Mouse (Mus musculus): ENCODE data around the gene Npas3. TPM values are rescaled to one million over a fixed set of nuclear protein-coding genes. Genes with fewer than 3 reads are reported as not detected.

Gene Npas3
- polyA plus RNA-seq, 1 experiment, result 0.30 TPM

- DNase-seq (ENCODE audit: low read depth), result no peak
Observed at GRCm38 (mm10) chr12:53410647-53411046, 162.2 kb downstream of the Npas3 start.

GRCm38 (mm10) chr12:53416096-53416495 is 167.6 kb downstream of the Npas3 start:
- no peak for DNase-seq (ENCODE audit: low read depth)

- peak; percentile 45 for DNase-seq (ENCODE audit: low read depth)
Observed at GRCm38 (mm10) chr12:53421701-53422100, 173.2 kb downstream of the Npas3 start.

- DNase-seq (ENCODE audit: low read depth), result no peak
Observed at GRCm38 (mm10) chr12:53423631-53424030, 175.2 kb downstream of the Npas3 start.

DNA sequence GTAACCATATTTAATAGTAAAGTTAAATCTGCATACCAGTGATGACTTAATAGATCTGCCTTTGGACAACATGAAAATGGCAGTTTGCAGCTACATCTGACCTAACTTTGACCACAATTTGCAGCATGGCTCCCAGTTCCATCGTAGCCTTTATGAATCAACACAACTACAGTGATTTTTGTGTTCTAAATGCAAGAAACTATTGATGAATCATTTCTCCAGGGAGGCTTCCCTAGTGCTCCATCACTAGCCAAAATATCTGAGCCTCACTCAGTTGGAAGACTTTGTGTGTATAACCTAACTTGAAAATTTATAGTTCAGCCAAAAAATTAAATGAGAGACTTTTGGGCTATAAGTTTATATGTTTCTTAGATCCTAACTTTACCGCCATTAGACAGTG is 177.5 kb downstream of the Npas3 start:
- DNase-seq (ENCODE audit: low read depth), result no peak

DNA sequence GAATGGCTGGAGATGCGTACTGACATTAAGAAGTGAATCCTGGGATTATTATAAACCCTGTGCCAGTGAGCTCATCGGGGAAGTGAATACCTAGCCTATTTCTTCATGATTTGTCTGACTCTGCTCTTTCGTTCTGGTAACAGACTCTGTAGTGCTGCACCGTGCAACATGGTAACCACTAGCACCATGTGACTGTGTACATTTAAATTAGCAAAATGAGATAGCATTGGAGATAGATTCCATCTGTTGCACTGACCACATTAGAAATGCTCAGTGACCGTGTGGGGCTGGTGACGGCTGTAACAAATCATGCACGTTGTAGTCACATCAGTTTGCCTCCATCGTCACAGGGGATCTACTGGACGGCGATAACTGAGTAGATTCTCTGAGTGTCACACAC is 178.7 kb downstream of the Npas3 start:
- DNase-seq (ENCODE audit: low read depth), result no peak

- no peak for DNase-seq (ENCODE audit: low read depth)
Observed at GRCm38 (mm10) chr12:53442029-53442428, 193.6 kb downstream of the Npas3 start.

DNA sequence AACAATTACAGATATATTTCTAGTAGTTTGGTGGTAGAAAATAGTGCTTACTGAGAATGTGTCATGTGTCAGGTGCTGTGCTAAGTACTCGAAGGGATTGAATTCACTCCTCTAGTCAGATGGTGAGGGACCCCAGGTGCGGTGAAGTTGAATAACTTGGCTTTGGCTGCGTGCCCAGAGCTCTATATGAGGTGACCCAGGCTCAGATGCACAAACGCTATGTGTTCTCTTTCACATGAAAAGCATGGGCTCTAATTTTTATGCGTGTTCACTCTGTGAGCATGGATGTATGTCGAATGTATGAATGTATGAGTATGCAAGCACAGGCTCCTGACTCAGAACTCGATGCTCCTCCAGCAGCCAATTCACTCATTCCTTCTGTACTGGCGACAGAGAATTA is 199.0 kb downstream of the Npas3 start:
- no peak for DNase-seq (ENCODE audit: low read depth)

- no peak for DNase-seq (ENCODE audit: low read depth)
Observed at GRCm38 (mm10) chr12:53448040-53448439, 199.6 kb downstream of the Npas3 start.

GRCm38 (mm10) chr12:53467549-53467948 is 219.1 kb downstream of the Npas3 start:
- no peak for DNase-seq (ENCODE audit: low read depth)

GRCm38 (mm10) chr12:53474486-53474885 is 226.0 kb downstream of the Npas3 start:
- no peak for DNase-seq (ENCODE audit: low read depth)

DNA sequence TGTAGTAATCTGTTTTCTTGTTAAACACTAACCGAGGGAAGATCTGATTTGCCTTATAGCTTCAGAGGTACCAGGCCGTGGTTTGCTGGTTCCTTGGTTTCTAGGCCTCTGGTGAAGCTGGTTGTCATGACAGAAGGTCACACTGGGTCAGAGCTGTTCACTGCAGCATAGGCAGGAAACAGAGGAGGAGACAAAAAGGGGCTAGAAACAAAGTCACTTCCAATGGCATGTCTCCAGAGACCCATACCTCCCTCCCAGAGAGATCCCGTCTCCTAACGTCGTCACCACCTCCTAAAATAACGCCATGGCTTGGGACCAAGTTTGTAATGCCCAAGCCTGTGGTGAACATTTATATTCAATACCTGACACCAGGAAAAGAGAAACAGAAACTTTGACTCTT is 236.4 kb downstream of the Npas3 start:
- DNase-seq (ENCODE audit: low read depth), result no peak

DNA sequence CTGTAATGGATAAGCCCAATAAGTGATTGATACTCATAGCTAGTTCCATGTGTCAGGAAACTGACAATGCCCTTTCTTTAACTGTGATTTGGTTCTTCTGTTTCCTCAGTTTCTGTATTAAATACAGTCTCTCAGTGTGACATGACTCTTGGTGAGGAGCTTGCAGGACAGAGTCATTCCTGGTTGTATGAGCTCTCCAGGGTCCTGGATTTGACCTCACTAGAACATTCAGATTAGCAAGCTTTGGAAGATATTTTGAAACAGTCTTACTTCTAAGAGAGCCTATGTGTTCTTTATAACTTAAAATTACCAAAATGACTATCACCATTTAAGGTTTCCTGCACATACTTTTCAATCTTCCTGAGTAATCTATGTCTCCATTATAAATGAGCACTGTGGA is 247.9 kb downstream of the Npas3 start:
- no peak for DNase-seq (ENCODE audit: low read depth)

DNA sequence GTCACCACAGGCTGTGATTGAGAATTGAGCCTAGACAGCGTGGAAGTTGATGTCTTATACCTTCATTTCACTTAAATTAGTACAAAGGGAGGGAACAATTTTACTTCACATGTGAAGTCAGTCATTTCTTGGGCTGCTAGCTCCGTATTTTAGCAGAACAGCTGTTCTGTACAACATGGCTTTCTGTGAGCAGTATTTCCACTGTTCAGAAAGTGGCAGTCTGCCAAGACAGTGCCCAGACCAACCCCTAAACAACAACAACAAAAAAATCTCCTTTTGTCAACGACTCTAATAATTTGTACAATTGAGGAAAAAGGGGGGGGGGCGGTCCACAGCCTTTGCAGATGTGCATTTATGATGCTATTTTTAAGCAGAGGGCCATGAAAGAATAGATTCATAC is 266.4 kb downstream of the Npas3 start:
- DNase-seq (ENCODE audit: low read depth), result no peak

- no peak for DNase-seq (ENCODE audit: low read depth)
Observed at GRCm38 (mm10) chr12:53519556-53519955, 271.1 kb downstream of the Npas3 start.

- no peak for DNase-seq (ENCODE audit: low read depth)
Observed at GRCm38 (mm10) chr12:53522631-53523030, 274.2 kb downstream of the Npas3 start.

DNA sequence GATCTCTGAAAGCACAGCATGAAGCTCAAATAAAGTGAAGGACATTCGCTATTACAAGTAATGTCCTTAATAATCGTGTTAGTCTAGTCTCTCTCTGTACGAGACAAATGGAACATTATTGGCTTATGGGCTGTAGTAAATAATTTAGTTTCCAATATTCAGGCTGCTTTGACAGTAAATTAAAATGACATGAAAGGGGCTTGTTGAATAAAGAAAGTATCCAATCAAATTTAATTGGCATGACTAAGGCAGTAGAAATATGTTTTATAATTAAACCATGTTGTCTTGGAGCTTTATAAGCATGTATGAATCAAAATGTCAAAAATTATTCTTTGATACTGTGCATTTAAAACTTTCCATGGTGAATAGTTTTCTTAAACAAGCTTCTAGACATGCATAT is 278.6 kb downstream of the Npas3 start:
- no peak for DNase-seq (ENCODE audit: low read depth)

DNA sequence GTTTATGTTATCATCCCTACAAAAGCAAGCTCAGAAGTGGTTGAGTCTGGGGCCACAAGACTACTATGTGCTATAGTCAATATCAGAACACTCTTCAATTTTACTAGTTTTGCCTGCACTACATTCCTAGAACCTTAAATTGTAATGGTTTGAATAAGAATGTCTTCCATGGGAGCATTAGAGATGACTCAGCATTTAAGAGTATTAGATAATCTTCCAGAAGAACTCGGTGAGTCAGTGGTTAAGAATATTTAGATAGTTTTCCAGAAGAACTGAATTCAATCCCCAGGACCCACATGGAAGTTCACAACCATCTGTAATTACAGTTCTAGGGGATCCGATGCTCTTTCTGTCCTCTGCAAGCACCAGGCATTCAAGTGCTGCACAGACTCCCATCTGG is 280.9 kb downstream of the Npas3 start:
- no peak for DNase-seq (ENCODE audit: low read depth)

- DNase-seq (ENCODE audit: low read depth), result no peak
Observed at GRCm38 (mm10) chr12:53536816-53537215, 288.3 kb downstream of the Npas3 start.

DNA sequence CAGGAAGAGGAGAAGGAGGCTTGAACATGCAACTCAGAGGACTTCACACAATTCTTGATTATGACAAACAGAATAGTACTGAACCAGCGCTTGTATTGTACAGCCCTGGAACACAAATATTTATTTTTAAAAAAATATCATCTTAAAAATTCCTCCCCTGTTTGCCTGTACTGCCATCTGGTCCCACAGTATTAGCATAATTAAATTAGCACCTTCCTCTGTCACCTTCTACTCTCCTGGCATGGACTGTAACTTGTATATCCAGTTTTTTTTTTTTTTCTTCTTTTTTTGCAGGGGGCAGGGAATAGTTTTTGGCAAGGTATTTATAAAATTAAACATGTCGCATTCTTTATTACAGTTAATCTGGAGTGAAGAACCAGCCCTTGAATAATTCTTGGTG is 307.9 kb downstream of the Npas3 start:
- DNase-seq (ENCODE audit: low read depth), result no peak

DNA sequence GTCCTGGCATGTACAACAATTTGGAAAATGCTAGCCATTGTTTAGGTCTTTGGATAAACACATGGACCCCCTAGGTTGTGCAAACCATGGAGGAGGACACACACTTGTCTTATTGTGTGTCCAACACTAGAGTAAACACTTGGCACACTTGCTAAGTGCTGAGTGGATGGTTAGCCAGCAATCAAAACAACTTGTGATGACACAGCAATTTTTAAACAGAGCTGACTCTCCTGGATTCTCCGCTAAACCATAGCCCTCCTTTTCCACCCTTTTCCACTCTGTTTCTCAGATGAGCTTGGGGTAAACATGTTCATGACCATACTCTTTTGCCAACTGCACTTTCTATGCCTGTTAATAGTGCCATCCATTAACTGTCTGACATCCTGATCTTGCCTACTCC is 309.8 kb downstream of the Npas3 start:
- DNase-seq (ENCODE audit: low read depth), result no peak

GRCm38 (mm10) chr12:53566712-53567387 is 318.4 kb downstream of the Npas3 start:
- no peak for DNase-seq (ENCODE audit: low read depth)

DNA sequence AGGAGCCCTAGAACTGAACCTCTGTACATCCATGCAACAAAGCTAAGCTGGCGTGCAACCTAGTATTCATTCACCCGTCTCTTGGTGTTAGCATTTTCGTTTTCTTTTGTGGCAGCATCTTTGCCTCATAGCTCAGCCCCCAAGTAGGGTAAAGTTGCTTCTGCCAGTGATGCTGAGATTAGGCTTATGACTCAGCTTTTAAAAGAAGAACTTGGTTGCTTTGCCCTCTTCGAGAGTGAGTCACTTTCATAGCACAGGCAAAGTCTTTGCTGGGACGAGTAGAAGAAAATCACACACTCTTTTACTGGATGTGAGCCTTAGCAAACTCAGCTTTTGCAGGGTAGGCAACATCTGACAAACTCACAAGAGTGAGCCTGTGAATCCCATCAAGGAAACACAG is 332.7 kb downstream of the Npas3 start:
- DNase-seq (ENCODE audit: low read depth), result no peak

DNA sequence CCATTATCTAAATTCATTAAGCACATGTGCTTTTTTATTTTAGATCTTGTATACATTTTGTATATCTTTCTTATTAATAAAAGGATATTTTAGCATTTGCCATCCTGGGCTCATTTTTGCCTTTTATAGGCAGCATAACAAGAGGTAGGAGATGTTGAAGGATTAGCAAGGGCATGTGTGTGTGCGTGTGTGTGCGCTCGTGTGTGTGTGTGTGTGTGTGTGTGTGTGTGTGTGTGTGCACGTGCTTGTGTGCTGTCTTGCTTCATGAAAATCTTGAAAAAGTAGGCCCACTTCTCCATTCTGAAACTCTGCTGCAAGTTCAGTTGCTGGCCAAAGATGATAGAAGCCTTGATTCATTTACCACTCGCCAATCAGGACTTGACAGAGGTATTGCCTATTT is 338.8 kb downstream of the Npas3 start:
- no peak for DNase-seq (ENCODE audit: low read depth)

All from gonadal fat pad, adult 2 months (tissue).